Mouse (Mus musculus): ENCODE results near the gene Pigz.

The Pigz gene

DNA sequence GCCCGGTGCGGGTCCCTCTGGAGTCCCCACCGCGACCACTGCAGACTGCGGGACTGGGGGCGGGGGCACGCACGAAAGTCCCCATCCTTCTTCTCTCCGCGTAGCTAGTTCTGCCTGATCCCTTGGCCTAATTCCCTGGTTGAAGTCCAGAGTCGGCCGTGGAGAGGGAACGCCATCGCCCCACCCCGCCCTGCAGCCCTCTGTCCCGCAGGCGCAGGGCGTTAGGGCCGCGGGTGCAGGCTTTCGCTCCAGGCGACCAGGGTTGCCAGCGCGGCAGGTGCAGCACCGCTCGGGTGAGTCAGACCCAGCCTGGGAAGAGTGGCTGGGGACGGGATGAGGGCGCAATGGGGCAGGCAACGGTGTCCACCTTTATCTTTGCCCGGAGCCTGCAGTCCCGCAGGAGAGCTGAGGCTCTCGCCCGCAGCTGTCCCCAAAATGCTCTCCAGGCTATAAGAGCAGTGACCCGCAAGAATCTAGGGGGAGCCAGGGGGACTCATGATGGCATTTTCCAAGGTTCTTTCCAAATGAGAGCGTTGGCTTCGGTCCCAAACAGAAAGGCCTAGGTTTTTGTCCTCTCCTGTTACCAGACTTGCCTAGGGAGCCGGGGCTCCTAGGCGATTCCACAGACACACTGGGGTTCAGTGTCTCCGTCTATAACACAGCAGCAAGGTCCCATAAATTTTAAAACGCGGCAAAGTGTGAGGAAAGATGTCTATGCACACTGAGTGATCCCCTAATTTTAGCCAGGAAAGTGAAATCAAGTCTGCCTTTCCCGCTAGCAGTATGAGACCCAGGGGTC, at the start of gene Pigz:
Gene Pigz, plus strand, starts transcription at position 101 of the 799 bp plus-strand sequence.
- DNase-seq: peak; percentile 38 to 39

DNA sequence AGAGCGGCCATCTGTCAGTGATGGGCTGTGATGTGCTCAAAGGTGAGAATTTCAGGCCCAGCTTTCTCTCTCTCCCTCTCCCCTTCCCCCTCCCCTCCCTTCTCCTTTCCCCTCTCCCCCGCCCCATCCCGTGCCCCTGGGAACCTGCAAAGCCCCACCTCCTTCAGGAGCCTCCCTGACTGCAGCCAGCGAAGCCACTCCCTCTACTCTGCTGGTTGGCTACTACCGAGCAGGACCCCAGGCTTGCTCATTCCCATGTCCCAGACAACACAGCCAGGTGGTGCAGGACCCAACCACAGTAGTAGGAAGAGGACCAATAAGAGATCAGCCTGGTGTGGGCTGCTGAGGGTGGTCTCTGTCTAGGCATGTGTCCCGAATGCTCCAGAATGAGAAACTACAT, 49.7 kb upstream of the Pigz start:
- no peak for DNase-seq

DNA sequence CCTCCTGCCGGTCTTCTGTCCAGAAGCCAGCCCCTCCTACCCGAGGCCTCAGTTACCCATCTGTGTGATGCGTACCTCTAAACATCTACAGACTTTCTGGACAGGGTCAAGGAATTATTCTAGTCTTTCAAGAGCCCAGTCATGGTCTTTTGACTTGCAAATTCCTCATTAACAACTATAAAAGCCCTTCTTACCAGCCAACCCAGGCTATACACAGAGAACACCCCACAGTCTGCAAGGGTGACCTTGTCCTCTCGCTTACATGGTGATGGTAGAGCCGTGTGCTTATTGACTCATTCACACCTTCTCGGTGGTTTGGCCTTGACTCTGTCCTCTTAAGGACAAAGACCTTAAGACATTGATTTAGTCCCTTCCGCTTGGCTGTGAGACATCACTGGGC, 42.7 kb upstream of the Pigz start:
- no peak for DNase-seq

GRCm38 (mm10) chr16:31893396-31894141, 40.1 kb upstream of the Pigz start:
- no peak for DNase-seq

- peak; percentile 17 to 20 for DNase-seq
Observed at GRCm38 (mm10) chr16:31896971-31897774, 36.5 kb upstream of the Pigz start.

DNA sequence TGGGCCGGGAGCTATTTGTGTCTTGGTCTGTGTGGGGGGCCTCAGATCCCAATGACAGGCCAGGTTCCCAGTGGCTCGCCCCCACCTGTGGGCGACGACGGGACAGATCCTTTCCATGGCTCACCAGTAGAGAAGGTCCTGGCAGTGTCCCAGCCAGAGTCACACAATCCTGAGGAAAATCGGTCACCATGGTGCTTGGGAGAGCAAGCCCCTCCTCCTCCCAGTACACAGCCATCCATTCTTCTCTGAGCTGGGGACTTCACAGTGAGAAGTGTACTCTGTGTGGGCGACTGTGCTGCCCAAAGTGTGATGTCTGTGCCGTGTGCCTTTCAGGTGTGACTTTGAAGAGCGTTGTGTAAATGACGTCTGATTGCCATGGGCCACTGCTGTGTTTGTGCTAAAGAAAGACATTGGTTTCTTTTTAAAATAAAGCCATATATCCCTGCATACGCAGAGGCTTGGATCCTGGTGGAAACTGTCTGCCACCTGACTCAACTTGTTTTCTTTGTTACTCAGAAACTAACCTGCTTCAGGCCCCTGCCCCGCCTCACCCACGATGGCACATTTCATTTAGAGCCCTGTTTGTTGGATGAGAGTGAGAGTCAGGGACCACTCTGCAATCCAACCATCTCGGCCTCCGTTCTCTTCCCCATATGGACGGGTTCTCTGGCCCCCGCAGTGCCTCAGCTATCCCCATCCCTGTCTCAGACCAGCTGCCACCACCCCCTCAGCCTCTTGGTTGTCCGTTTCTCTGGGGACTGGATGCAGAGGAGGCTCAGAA, 34.9 kb upstream of the Pigz start:
- DNase-seq: no peak

DNA sequence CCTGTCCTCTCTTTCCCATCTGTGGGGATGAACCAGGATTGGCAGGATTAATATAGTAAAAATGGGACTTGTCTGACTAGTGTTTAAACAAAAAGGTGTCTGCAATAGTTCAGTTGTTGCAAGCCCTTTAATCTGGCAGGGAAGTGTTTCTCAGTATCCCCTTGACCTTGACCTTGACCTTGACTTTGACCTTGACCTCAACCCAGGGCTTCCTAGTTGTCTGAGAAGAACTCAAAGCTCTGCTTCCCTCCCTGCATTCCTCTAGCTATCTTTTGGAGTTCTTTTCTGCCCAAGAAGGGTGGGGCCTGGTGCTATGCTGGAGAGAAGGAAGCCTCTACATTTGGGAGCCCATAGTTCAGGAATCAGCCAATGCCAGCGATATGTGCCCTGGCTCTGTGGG, 31.8 kb upstream of the Pigz start:
- DNase-seq: no peak

DNA sequence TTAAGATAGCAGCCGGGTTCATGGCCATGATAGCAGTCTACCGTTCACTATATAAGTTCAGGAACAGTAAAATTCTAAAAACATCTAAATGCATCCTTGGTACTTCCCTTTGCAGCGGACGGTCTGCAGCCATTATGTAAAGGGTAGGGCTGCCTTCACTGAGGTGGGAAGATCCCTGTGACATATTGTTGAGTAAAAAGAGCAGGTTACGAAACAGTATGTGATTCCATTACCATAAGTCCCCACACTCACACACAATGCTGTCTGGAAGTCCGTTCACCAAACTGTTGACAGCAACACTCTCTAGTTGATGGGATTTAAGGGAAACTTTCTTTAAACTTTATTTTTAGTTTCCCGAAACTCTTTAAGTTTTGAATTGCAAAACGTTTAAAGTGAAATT, 30.4 kb upstream of the Pigz start:
- no peak for DNase-seq

DNA sequence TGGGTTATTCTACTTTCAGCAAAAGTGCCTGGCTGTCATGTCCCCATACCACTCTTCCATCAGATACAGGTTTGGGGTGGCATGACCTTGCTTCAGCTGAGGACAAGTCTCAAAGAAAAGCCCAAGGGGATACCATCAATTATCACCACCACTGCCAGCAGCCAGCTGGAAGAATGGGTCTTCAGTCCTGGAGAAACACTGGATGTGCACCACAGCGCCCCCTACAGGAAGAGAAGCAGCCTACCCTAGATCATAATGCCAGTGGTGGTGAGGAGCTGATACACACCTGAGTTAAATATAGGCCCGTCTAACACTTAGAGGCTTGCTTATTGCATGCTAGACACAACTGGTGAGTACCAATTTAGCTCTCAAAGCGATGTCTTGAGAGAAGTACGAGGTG, 28.3 kb upstream of the Pigz start:
- DNase-seq: no peak

DNA sequence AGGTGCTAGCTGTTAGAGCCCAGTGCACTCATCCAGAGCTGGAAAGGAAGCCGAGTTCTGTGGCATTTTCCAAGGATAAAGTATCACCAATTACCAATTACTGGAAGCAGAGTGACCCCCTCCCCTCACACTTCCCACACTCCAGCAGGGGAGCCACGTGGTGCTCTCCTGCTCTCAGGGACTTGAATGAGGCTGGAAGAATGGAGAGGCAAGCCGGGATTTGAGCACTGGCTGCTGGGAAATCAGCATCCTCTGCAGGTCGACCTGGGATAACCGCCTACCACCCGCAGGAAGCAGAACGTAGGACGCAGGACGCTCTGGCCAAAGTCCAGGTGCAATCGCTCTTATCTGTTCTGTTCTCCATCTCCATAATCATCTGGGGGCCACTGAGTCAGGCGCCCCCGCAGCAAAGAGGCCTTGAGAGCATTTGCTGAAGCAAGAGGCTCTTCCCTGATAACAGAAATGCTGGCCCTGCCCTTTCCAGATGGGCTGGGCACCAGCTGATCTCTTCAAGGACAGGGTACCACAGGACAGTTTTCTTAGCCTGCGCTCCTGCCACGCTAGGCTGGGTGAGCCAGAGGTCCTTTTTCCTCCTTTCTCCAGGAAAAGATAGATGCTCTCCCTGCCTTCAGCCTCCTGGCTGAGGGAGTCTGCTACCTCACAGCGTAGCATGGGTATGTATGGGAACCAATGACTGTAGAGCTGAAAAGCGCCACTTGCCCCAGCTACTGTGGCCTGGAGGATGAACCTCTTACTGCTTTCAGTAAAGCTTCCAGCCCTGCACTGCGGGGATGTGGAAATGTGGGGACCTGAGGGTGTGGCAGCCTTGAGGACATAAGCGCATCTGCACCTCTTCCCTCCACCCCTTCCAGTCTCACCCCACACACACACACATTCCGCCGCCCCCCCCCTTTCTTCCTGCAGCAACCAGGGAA, 27.5 kb upstream of the Pigz start:
- DNase-seq: no peak

- DNase-seq: peak; percentile 26
Observed at GRCm38 (mm10) chr16:31906896-31907295, 26.8 kb upstream of the Pigz start.

- no peak for DNase-seq
Observed at GRCm38 (mm10) chr16:31908959-31909358, 24.7 kb upstream of the Pigz start.

- DNase-seq: no peak
Observed at GRCm38 (mm10) chr16:31910281-31910847, 23.3 kb upstream of the Pigz start.

DNA sequence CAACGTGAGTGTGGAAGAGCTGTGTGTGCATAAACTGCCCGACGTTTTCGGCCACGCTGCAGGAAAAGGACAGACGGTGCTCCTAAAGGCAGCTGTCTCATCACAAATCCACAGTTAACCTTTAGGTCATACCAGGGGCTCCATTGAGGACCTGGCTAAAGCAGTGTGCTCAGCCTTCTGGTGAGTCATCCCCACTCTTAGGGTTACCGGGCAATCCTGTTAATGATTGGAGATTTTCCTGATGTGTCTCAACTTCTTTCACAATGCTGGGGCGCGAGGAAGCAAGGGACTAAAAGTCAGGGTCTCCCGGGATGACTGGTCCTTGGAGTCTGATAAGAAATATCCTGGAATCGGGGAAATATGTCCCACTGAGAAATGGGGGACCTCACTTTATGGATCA, 15.9 kb upstream of the Pigz start:
- no peak for DNase-seq

DNA sequence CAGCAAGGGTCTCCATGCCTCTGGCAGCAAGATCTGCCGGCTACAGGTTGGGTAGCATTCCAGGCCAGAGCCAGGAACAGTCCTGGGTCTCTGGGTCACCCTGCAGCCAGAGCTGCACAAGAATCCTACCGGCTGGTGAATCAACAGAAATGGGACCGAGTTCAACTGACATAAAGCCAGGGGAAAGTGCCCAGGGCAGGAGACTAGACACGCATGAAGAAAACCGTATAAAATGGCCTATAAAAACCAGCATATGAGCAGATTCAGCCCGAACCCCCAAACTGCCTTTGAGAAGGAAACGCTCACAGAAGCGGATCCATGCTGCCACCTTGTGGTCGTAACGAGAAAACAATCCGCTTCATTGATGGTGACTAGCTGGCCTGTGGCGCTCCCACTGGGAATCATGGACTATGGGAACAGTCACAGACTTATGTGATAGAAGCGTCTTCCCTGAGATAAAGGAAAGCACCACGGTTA, 15.4 kb upstream of the Pigz start:
- DNase-seq: peak; percentile 60 to 69

DNA sequence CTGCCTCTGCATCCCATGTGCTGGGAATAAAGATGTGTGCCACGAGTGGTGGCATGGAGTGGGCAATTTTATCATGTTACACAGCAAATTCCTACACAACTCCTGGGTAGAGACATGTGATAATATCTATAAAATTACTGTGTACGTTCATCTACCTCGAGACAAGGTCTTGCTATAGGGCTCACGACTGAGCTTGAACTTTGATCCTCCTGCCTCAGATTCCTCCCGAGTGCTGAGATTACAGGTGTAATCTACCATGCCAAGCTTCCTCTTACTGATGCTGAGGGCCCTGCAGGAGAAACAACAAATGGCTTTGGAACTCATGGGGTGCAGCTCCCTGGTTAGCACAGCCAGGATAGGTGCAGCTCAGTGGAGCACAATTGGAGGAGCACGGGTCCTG, 9.3 kb upstream of the Pigz start:
- DNase-seq: no peak

DNA sequence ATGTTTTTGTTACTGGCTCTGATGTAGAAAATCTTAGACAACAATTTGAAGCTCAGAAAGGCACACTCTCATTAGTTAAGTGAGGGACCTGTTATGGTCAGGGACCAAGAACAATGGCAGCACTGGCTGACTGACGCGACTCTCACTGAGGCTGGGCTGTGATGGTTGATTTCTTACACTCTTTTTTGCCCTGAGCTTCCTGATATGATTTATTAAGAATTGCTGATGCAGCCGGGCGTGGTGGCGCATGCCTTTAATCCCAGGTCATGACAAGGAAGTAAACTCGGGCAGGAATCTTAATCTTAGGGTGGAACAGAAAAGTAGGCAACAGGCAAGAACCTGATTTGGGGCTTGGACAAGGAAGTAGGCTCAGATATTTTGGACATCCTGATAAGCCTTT, 7.6 kb upstream of the Pigz start:
- no peak for DNase-seq

GRCm38 (mm10) chr16:31926547-31927182, 7.0 kb upstream of the Pigz start:
- DNase-seq: no peak

DNA sequence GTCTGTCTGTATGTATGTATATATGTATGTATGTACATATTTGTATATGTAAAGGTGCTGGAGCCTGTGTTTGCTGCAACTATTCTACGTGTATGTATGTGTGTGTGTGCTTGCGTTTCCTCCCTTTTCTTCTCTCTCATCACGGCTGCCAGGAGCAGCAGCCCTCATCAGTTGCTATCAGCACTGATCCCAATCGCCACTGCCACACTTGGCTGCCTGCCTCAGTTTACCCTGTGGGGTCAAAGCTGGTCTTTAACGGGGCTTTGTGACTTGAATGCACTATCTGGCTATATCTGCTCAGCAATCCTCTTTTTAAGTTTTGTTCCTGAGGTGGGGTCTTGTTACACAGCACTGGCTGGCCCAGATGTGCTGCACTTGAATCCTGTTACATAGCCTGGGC, 6.2 kb upstream of the Pigz start:
- no peak for DNase-seq

DNA sequence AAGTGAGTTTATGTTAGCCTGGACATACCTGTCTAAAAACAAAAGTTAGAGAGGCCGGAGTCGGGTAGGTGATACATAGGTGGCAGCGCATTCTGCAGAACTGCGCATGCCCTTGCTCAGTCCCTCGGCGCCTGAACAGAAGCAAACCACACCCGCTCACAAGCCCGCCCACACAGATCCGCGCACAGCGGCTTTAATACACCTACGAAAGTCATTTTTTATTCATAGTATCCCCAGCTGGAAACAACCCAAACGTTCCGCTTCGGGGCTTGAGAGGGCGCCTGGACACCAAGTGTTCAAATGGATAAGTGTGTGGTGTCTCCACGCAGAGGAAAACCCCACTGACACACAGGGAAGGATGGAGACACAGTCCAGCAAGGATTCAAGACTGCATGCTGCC, 2.3 kb upstream of the Pigz start:
- DNase-seq: no peak

DNA sequence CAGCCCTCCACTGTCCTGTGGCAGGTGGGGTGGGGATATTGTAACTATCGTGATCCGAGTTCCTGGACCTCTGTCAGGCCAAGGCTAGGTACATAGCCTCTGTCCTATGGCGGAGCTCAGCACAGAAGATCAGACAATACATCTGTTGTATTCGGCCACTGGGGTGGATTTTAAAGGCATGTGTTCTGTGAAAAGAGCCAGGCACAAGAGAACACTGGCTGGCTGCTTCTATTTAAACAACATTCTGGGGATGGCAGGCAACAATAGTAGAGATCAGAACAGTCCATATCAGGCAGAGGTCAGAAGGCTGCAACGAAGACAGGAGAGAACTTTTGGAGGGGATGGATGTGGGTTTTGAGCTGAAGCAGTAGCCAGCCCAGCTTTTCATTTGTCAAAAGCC, 1.4 kb upstream of the Pigz start:
- DNase-seq: no peak
